Comparison of ENCODE assay signal across 8 mouse cellular contexts in the genomic region with DNA sequence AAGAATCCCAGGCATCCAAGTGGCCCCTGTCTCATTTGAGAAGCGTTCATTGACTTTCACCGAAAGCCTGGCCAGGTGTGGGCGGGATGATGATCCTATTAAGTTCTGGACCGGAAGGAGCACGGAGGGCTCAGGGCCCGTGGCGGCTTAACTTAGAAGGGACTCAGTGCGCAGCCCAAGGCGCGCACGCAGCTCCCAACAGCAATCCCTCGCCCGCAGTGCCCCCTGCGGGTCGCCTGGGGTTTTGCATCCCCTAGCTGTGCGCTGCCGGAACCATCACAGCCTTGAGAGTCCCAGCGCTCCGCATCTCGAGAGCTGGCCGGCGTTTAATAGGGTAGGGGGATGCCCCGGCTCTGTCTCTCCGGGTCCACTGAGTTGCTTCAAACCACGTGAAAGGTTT. TPM values are rescaled to one million over a fixed set of nuclear protein-coding genes. Genes with fewer than 3 reads are reported as not detected.
DNase-seq lines count a peak whose midpoint lies in the region; ATAC-seq lines count a peak whose summit lies in the region.

No protein-coding gene starts in this region.

- peak overlapping the region; percentile 76 for H3K4me2 ChIP-seq in forebrain, embryonic 12.5 days
- H3K4me2 ChIP-seq in heart, embryonic 16.5 days (ENCODE audit: low read depth, low read length) = peak overlapping the region; percentile 68
- peak overlapping the region; percentile 38 for H3K4me2 ChIP-seq in liver, embryonic 13.5 days
- H3K4me2 ChIP-seq in neural tube, embryonic 12.5 days (replicated peaks) = peak overlapping the region; percentile 78
- H3K4me2 ChIP-seq in stomach, embryonic 16.5 days (ENCODE audit: low read depth, low read length) = peak overlapping the region; percentile 76

- H3K27ac ChIP-seq in brown adipose tissue, adult 24 weeks (replicated peaks; ENCODE audit: low read depth, low read length) = no peak overlapping the region
- no peak overlapping the region for H3K27ac ChIP-seq in forebrain, embryonic 12.5 days
- no peak overlapping the region for H3K27ac ChIP-seq in heart, embryonic 16.5 days (ENCODE audit: low read length)
- H3K27ac ChIP-seq in liver, embryonic 13.5 days = no peak overlapping the region
- H3K27ac ChIP-seq in neural tube, embryonic 12.5 days = 0 out of 2 replicates have a peak overlapping the region, but pooled peaks have one; percentile 33
- no peak overlapping the region for H3K27ac ChIP-seq in stomach, embryonic 16.5 days (ENCODE audit: low read length)

- no peaks in the 10 kb centered on the region for H3K36me3 ChIP-seq in forebrain, embryonic 12.5 days (replicated peaks)
- H3K36me3 ChIP-seq in heart, embryonic 16.5 days (ENCODE audit: control insufficient read depth, insufficient read depth) = no peaks in the 10 kb centered on the region
- no peaks in the 10 kb centered on the region for H3K36me3 ChIP-seq in liver, embryonic 13.5 days
- H3K36me3 ChIP-seq in neural tube, embryonic 12.5 days = no peaks in the 10 kb centered on the region
- no peaks in the 10 kb centered on the region for H3K36me3 ChIP-seq in stomach, embryonic 16.5 days (ENCODE audit: control insufficient read depth, insufficient read depth, low read length)

- peak overlapping the region; percentile 56; the same call in 1 of the 2 replicates for H3K9ac ChIP-seq in forebrain, embryonic 12.5 days
- no peak overlapping the region for H3K9ac ChIP-seq in heart, embryonic 16.5 days (ENCODE audit: low read length)
- no peak overlapping the region for H3K9ac ChIP-seq in liver, embryonic 13.5 days
- H3K9ac ChIP-seq in neural tube, embryonic 12.5 days = peak overlapping the region; percentile 57
- H3K9ac ChIP-seq in stomach, embryonic 16.5 days (ENCODE audit: low read length) = peak overlapping the region; percentile 55

- H3K4me1 ChIP-seq in brown adipose tissue, adult 24 weeks (ENCODE audit: control insufficient read depth, insufficient read depth, insufficient read length, low read length) = no peaks in the 10 kb centered on the region
- H3K4me1 ChIP-seq in forebrain, embryonic 12.5 days = peaks cover 32% of the 10 kb centered on the region
- H3K4me1 ChIP-seq in heart, embryonic 16.5 days (ENCODE audit: control insufficient read depth, insufficient read depth, low read length) = peaks cover 21% of the 10 kb centered on the region
- 0 out of 2 replicates have a peak, but pooled peaks cover 20% of the 10 kb centered on the region for H3K4me1 ChIP-seq in liver, embryonic 13.5 days (replicated peaks)
- H3K4me1 ChIP-seq in neural tube, embryonic 12.5 days = peaks cover 50% of the 10 kb centered on the region
- H3K4me1 ChIP-seq in stomach, embryonic 16.5 days (ENCODE audit: control insufficient read depth, insufficient read depth, low read length) = peaks cover 26% of the 10 kb centered on the region

- H3K9me3 ChIP-seq in forebrain, embryonic 12.5 days = no peaks in the 10 kb centered on the region
- H3K9me3 ChIP-seq in heart, embryonic 16.5 days (replicated peaks; ENCODE audit: control insufficient read depth, low read length) = no peaks in the 10 kb centered on the region
- no peaks in the 10 kb centered on the region for H3K9me3 ChIP-seq in liver, embryonic 13.5 days (replicated peaks)
- no peaks in the 10 kb centered on the region for H3K9me3 ChIP-seq in neural tube, embryonic 12.5 days
- no peaks in the 10 kb centered on the region for H3K9me3 ChIP-seq in stomach, embryonic 16.5 days (replicated peaks; ENCODE audit: control insufficient read depth, low read length)

- ATAC-seq in forebrain, embryonic 12.5 days (ENCODE audit: low FRiP score) = peak; percentile 63
- peak; percentile 39; the same call in 1 of the 2 replicates for ATAC-seq in heart, embryonic 16.5 days (replicated peaks; ENCODE audit: extremely low read depth, insufficient read depth, low FRiP score)
- no peak for ATAC-seq in liver, embryonic 13.5 days (ENCODE audit: low read depth)
- peak; percentile 34; the same call in 1 of the 2 replicates for ATAC-seq in neural tube, embryonic 12.5 days (ENCODE audit: low FRiP score, low read depth)
- ATAC-seq in stomach, embryonic 16.5 days (ENCODE audit: insufficient read depth, low FRiP score) = peak; percentile 26; the same call in 1 of the 2 replicates

- peak overlapping the region; percentile 44 for H3K4me3 ChIP-seq in brown adipose tissue, adult 24 weeks (ENCODE audit: insufficient read depth, low read depth, low read length)
- peak overlapping the region; percentile 47 for H3K4me3 ChIP-seq in forebrain, embryonic 12.5 days (replicated peaks)
- peak overlapping the region; percentile 48 for H3K4me3 ChIP-seq in heart, embryonic 16.5 days (ENCODE audit: low read length)
- peak overlapping the region; percentile 38 for H3K4me3 ChIP-seq in liver, embryonic 13.5 days (replicated peaks)
- peak overlapping the region; percentile 41 for H3K4me3 ChIP-seq in neural tube, embryonic 12.5 days
- H3K4me3 ChIP-seq in stomach, embryonic 16.5 days (replicated peaks; ENCODE audit: low read length) = peak overlapping the region; percentile 48

- peaks cover 97% of the 10 kb centered on the region for H3K27me3 ChIP-seq in forebrain, embryonic 12.5 days
- H3K27me3 ChIP-seq in heart, embryonic 16.5 days (ENCODE audit: control insufficient read depth, insufficient read depth, low read length) = peaks cover 83% of the 10 kb centered on the region
- H3K27me3 ChIP-seq in liver, embryonic 13.5 days = peaks cover 98% of the 10 kb centered on the region
- H3K27me3 ChIP-seq in neural tube, embryonic 12.5 days (replicated peaks) = peaks cover 52% of the 10 kb centered on the region
- peaks cover 59% of the 10 kb centered on the region for H3K27me3 ChIP-seq in stomach, embryonic 16.5 days (ENCODE audit: control insufficient read depth, insufficient read depth, low read length)

- peak; percentile 93 to 94 for DNase-seq in B cell, adult 2 months
- peak; percentile 81 to 84 for DNase-seq in kidney, postnatal 25 days
- DNase-seq in liver, embryonic 13.5 days = peak; percentile 35

- under 1% methylated on average over 25 of the region's 25 CpGs for WGBS in forebrain, embryonic 12.5 days
- WGBS in heart, embryonic 16.5 days = under 1% methylated on average over 25 of the region's 25 CpGs
- WGBS in liver, embryonic 13.5 days (ENCODE audit: insufficient replicate concordance) = 1% methylated on average over 25 of the region's 25 CpGs
- under 1% methylated on average over 25 of the region's 25 CpGs for WGBS in neural tube, embryonic 12.5 days
- under 1% methylated on average over 25 of the region's 25 CpGs for WGBS in stomach, embryonic 16.5 days

RNA-seq across cellular contexts. Expression of a gene that starts 1.4 kb away (rescaled TPM):
- polyA plus RNA-seq in brown adipose tissue, adult 24 weeks (2012; ENCODE audit: insufficient read depth, insufficient read length, missing spikeins) = 0.67 and 1.4 TPM in 2 replicates
- polyA plus RNA-seq in forebrain, embryonic 12.5 days (2016; fragmentation: Nextera tagmentation; extraction: Ambion mirVana) = 10.5 and 10.9 TPM in 2 replicates
- polyA plus RNA-seq in heart, embryonic 16.5 days (2015; fragmentation: Nextera tagmentation; extraction: Ambion mirVana) = 4.3 and 5.3 TPM in 2 replicates
- 1.8 and 2.7 TPM in 2 replicates for polyA plus RNA-seq in liver, embryonic 13.5 days (2015; fragmentation: Nextera tagmentation; extraction: Ambion mirVana)
- polyA plus RNA-seq in neural tube, embryonic 12.5 days (2016; fragmentation: Nextera tagmentation; extraction: Ambion mirVana) = 106 and 125 TPM in 2 replicates
- 13.2 and 15.0 TPM in 2 replicates for polyA plus RNA-seq in stomach, embryonic 16.5 days (2015; fragmentation: Nextera tagmentation; extraction: Ambion mirVana)

Comparison
In these comparisons a context has a peak if more than half of its experiments do, and no peak if none do; other contexts are left out.
1. DNase-seq: peak in every context shown above with its lines; median percentile 94 in B cell, adult 2 months; 82 in kidney, postnatal 25 days; 35 in liver, embryonic 13.5 days.
2. H3K9ac ChIP-seq: peak in forebrain, embryonic 12.5 days (single experiment), neural tube, embryonic 12.5 days (single experiment) and stomach, embryonic 16.5 days (single experiment); none in heart, embryonic 16.5 days (single experiment) and liver, embryonic 13.5 days (single experiment).
3. Peak in every context shown above with its lines, with median percentiles within 50 percentile points of each other: H3K4me3 ChIP-seq and H3K4me2 ChIP-seq.